Mouse (Mus musculus): ENCODE measurements around the gene Slc16a8. TPM values are rescaled to one million over a fixed set of nuclear protein-coding genes. Genes with fewer than 3 reads are reported as not detected.
A peak's percentile ranks its signal among the peaks of the same experiment; 100 is the strongest.

The Slc16a8 gene
- polyA plus RNA-seq, 1 experiment: not detected

- TF ChIP-seq GATA1 (IDR thresholded peaks at IDR 0.05; ENCODE audit: borderline replicate concordance, low read length) (no peak), FLI1 (IDR thresholded peaks at IDR 0.05; ENCODE audit: low read length) (no peak)
- Histone ChIP-seq H3K27me3 (replicated peaks) (peaks cover 35% of the 10 kb centered on the region), H3K4me1 (peaks cover 19% of the 10 kb centered on the region), H3K36me3 (replicated peaks; ENCODE audit: low read length) (no peaks in the 10 kb centered on the region), H3K4me3 (replicated peaks) (peak overlapping the region; percentile 77), H3K9me3 (0 out of 2 replicates have a peak, but pooled peaks cover 2% of the 10 kb centered on the region)
Observed at GRCm38 (mm10) chr15:79224685-79225084, 29.9 kb downstream of the Slc16a8 start.

DNA sequence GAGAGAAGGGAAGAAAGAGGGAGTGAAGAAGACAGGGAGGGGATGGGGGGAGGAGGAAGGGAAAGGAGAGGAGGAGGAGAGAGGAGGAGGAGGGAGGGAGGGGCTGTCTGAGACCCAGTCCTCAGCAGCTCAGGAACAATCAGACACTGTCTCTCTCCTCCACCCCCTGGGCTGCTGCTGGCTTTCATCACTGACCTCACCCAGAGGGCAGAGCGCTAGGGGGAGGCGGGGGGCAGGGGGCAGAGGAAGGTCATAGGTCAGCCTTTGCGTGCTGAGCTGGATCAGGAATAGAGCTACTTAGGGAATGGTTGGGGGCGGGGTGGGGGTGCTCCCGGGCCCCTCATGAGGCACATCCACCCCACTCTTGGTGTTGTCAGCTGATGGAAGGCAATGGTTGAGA, 30.9 kb downstream of the Slc16a8 start:
- 0 out of 2 replicates have a peak, but pooled peaks cover 2% of the 10 kb centered on the region for H3K9me3 ChIP-seq
- no peaks in the 10 kb centered on the region for H3K36me3 ChIP-seq (replicated peaks; ENCODE audit: low read length)
- no peak overlapping the region for H3K4me3 ChIP-seq (replicated peaks)
- TF ChIP-seq FLI1 (IDR thresholded peaks at IDR 0.05; ENCODE audit: low read length) (no peak), GATA1 (IDR thresholded peaks at IDR 0.05; ENCODE audit: borderline replicate concordance, low read length) (no peak)
- peaks cover 38% of the 10 kb centered on the region for H3K27me3 ChIP-seq (replicated peaks)
- peaks cover 16% of the 10 kb centered on the region for H3K4me1 ChIP-seq

- TF ChIP-seq GATA1 (IDR thresholded peaks at IDR 0.05; ENCODE audit: borderline replicate concordance, low read length) (no peak), FLI1 (IDR thresholded peaks at IDR 0.05; ENCODE audit: low read length) (no peak)
- Histone ChIP-seq H3K27me3 (replicated peaks) (peaks cover 62% of the 10 kb centered on the region), H3K4me1 (peaks cover 5% of the 10 kb centered on the region), H3K4me3 (replicated peaks) (no peak overlapping the region), H3K9me3 (no peaks in the 10 kb centered on the region), H3K36me3 (replicated peaks; ENCODE audit: low read length) (no peaks in the 10 kb centered on the region)
Observed at GRCm38 (mm10) chr15:79219572-79219971, 35.0 kb downstream of the Slc16a8 start.

DNA sequence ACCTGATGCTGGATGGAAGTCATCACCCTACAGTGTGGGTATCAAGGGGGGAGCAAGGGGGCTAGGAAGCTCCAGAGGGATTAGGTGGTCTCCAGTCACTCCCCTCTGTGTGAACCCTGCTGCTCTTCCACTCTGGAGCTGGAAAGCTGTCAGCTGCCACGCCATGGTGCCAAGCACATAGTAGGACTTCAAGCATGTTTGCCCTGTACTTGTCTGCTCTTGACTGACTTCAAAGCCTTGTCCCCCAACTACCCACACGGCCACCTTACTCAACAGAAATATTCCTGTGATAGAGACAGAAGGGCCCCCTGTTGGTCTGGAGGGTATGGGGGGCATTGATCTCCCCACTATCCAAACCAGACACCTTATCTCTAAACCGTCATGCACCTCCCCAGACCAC, 38.4 kb downstream of the Slc16a8 start:
- no peaks in the 10 kb centered on the region for H3K9me3 ChIP-seq
- H3K27me3 ChIP-seq (replicated peaks): peaks cover 62% of the 10 kb centered on the region
- H3K4me1 ChIP-seq: peaks cover 23% of the 10 kb centered on the region
- H3K4me3 ChIP-seq (replicated peaks): no peak overlapping the region
- no peaks in the 10 kb centered on the region for H3K36me3 ChIP-seq (replicated peaks; ENCODE audit: low read length)
- TF ChIP-seq FLI1 (IDR thresholded peaks at IDR 0.05; ENCODE audit: low read length): no peak
- TF ChIP-seq GATA1 (IDR thresholded peaks at IDR 0.05; ENCODE audit: borderline replicate concordance, low read length): no peak

DNA sequence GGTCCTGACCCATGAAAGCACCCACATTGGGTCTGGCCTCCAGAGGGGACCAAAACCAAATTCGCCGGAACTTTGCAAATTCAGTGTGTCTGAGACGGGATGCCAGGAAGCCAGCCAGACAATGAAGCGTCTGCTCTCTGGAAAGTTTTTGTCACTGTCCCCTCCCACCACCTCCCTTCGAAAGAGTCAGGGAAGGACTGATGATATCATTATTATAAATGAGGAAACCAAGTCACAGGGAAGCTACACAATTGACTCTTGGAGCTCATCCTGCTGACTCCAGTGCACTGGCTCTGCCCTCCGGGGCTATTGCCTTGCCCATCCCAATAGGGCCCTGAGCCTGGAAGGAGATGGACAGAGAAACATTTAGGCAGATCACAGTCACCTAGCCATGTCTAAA, 41.0 kb downstream of the Slc16a8 start:
- H3K36me3 ChIP-seq (replicated peaks; ENCODE audit: low read length): no peaks in the 10 kb centered on the region
- peaks cover 60% of the 10 kb centered on the region for H3K27me3 ChIP-seq (replicated peaks)
- H3K4me1 ChIP-seq: peaks cover 38% of the 10 kb centered on the region
- TF ChIP-seq FLI1 (IDR thresholded peaks at IDR 0.05; ENCODE audit: low read length): no peak
- no peak for TF ChIP-seq GATA1 (IDR thresholded peaks at IDR 0.05; ENCODE audit: borderline replicate concordance, low read length)
- no peaks in the 10 kb centered on the region for H3K9me3 ChIP-seq
- H3K4me3 ChIP-seq (replicated peaks): no peak overlapping the region

GRCm38 (mm10) chr15:79212750-79213446, 41.7 kb downstream of the Slc16a8 start:
- no peak for TF ChIP-seq FLI1 (IDR thresholded peaks at IDR 0.05; ENCODE audit: low read length)
- TF ChIP-seq GATA1 (IDR thresholded peaks at IDR 0.05; ENCODE audit: borderline replicate concordance, low read length): no peak
- no peaks in the 10 kb centered on the region for H3K36me3 ChIP-seq (replicated peaks; ENCODE audit: low read length)
- H3K9me3 ChIP-seq: no peaks in the 10 kb centered on the region

GRCm38 (mm10) chr15:79210357-79210756, 44.2 kb downstream of the Slc16a8 start:
- TF ChIP-seq GATA1 (IDR thresholded peaks at IDR 0.05; ENCODE audit: borderline replicate concordance, low read length): no peak
- no peak for TF ChIP-seq FLI1 (IDR thresholded peaks at IDR 0.05; ENCODE audit: low read length)
- Histone ChIP-seq H3K27me3 (replicated peaks) (peaks cover 69% of the 10 kb centered on the region), H3K4me1 (peaks cover 44% of the 10 kb centered on the region), H3K4me3 (replicated peaks) (no peak overlapping the region), H3K36me3 (replicated peaks; ENCODE audit: low read length) (no peaks in the 10 kb centered on the region), H3K9me3 (no peaks in the 10 kb centered on the region)

More at GRCm38 (mm10) chr15:79212750-79213446, 41.7 kb downstream of the Slc16a8 start:
- H3K27me3 ChIP-seq (replicated peaks): peaks cover 67% of the 10 kb centered on the region
- peaks cover 44% of the 10 kb centered on the region for H3K4me1 ChIP-seq
- no peak overlapping the region for H3K4me3 ChIP-seq (replicated peaks)

DNA sequence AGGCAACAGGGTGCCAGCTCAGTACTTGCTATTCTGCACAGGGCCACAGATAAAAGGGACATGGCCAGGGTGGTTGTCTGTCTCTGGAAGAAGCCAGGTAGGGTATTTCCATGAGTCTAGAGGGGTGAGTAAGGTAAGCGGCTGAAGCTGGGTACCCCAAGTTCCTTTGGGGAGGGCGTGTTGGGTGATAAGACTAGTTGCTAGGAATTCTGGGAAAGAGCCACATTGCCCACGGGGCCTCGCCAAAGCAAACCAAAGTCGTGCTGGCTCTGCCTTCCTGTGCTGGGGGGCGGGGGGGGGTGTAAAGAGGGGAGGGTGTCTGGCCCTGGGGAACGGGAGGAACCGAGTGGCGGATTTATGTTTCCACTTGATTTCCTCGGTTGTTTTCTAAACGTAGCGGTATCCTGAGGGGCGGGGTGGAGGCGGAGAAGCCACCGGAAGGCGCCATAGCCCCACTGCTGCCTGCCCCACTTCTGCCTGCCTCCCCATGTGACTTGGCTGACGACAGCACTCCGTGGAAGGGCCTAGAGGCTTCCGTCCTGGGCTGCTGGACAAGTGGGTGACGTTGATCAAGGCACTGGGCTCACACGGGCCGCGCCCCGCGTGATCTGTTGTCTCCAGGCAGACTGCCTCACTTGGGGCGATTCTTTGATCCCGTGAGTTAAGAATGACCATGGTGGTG, 45.7 kb downstream of the Slc16a8 start:
- no peaks in the 10 kb centered on the region for H3K36me3 ChIP-seq (replicated peaks; ENCODE audit: low read length)
- H3K9me3 ChIP-seq: no peaks in the 10 kb centered on the region
- H3K4me1 ChIP-seq: peaks cover 43% of the 10 kb centered on the region
- TF ChIP-seq FLI1 (IDR thresholded peaks at IDR 0.05; ENCODE audit: low read length) (no peak), GATA1 (IDR thresholded peaks at IDR 0.05; ENCODE audit: borderline replicate concordance, low read length) (no peak)
- H3K27me3 ChIP-seq (replicated peaks): peaks cover 66% of the 10 kb centered on the region
- H3K4me3 ChIP-seq (replicated peaks): peak overlapping the region; percentile 58

DNA sequence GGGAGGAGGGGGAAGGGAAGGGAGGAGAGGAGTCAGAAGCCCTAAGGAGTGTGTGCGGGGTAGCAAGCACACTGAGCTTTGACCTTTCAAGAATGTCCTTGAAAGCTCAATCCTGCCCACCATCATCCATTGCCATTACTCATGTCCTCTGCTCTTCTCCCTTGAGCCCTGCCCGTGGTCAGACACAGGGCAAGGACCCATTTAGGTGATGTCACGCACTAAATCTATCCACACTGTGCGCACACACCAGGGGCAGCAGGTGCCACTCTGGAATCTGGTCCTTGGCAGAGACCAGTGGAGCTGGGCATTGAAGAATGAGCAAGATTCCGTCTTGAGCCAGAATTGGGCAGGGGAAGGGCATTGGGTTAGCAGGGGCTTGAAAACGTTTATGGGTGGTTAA, 46.4 kb downstream of the Slc16a8 start:
- Histone ChIP-seq H3K36me3 (replicated peaks; ENCODE audit: low read length) (no peaks in the 10 kb centered on the region), H3K27me3 (replicated peaks) (peaks cover 66% of the 10 kb centered on the region), H3K4me1 (peaks cover 42% of the 10 kb centered on the region), H3K9me3 (no peaks in the 10 kb centered on the region), H3K4me3 (replicated peaks) (no peak overlapping the region)
- TF ChIP-seq GATA1 (IDR thresholded peaks at IDR 0.05; ENCODE audit: borderline replicate concordance, low read length) (no peak), FLI1 (IDR thresholded peaks at IDR 0.05; ENCODE audit: low read length) (no peak)

DNA sequence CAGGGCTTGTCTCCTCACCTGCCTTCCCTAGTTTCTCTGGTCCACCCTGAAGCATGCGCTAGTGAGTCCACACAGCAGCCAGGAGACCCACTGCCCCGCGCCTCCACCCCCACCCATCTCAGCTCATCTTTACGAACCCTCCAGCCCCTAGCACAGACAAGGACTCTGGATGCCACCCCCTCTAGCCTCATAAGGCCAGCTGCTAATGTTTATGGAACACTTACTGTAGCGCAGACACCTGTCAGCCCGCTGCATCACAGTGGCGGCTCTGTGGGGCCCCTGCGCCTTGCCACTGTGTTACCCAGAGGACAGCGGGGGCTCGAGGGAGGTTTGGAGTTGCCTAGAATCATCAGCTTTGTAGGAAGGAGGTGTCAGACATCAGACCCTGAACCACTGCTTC, 52.0 kb downstream of the Slc16a8 start:
- peaks cover 79% of the 10 kb centered on the region for H3K27me3 ChIP-seq (replicated peaks)
- H3K4me3 ChIP-seq (replicated peaks): no peak overlapping the region
- H3K9me3 ChIP-seq: no peaks in the 10 kb centered on the region
- TF ChIP-seq FLI1 (IDR thresholded peaks at IDR 0.05; ENCODE audit: low read length) (no peak), GATA1 (IDR thresholded peaks at IDR 0.05; ENCODE audit: borderline replicate concordance, low read length) (no peak)
- peaks cover 15% of the 10 kb centered on the region for H3K4me1 ChIP-seq
- H3K36me3 ChIP-seq (replicated peaks; ENCODE audit: low read length): no peaks in the 10 kb centered on the region
